Mouse (Mus musculus) brain, embryonic 14.5 days (tissue): ENCODE results near the gene Myo1b.

ENCODE experiments used
- CTCF ChIP-seq: fragments of 200-500 bp; IDR thresholded peaks from 2 replicates; pipeline ENCODE4 v1.5.1; 2012; ENCODE audit warnings: inconsistent platforms, mild to moderate bottlenecking, moderate library complexity, borderline replicate concordance; ENCODE audit not compliant: insufficient read depth, insufficient read length; ENCODE audit errors: extremely low read depth
- POLR2A ChIP-seq: fragments of 200-500 bp; IDR thresholded peaks from 2 replicates; pipeline ENCODE4 v1.6.1; 2012; ENCODE audit warnings: mild to moderate bottlenecking, inconsistent platforms, borderline replicate concordance; ENCODE audit not compliant: poor library complexity, insufficient read depth, insufficient read length, severe bottlenecking; ENCODE audit errors: extremely low read depth

- no peak for TF ChIP-seq POLR2A
- TF ChIP-seq CTCF = no peak
Observed at GRCm38 (mm10) chr1:51736822-51737221, 179.0 kb downstream of the Myo1b start.
